Mouse (Mus musculus) intestine, embryonic 14.5 days (tissue): ENCODE data around the gene Il23a. TPM values are rescaled to one million over a fixed set of nuclear protein-coding genes. Genes with fewer than 3 reads are reported as not detected.

Source experiments
- ATAC-seq: fragments of 200-750 bp; cut with Nextera tagmentation; replicated peaks from 2 replicates; pipeline ENCODE4 v1.8.0; 2017; ENCODE audit warnings: low read depth, moderate number of reproducible peaks, moderate TSS enrichment, moderate library complexity; ENCODE audit not compliant: low FRiP score, low TSS enrichment
- DNase-seq: peaks from one replicate; pipeline ENCODE4 v3.0.0-alpha.2; 2018; ENCODE audit warnings: low spot score
- H3K27ac ChIP-seq: fragments of 300-500 bp; sonication (generic); 2 replicates; pipeline ENCODE4 v1.5.1; 2014; ENCODE audit warnings: low read depth, mild to moderate bottlenecking, control low read depth
- H3K27me3 ChIP-seq: fragments of 300-500 bp; sonication (generic); replicated peaks from 2 replicates; pipeline ENCODE4 v1.6.1; 2014; ENCODE audit warnings: low read length, control low read depth; ENCODE audit not compliant: control insufficient read depth, insufficient read depth
- H3K36me3 ChIP-seq: fragments of 300-500 bp; sonication (generic); 2 replicates; pipeline ENCODE4 v1.6.1; 2014; ENCODE audit warnings: low read length, control low read depth; ENCODE audit not compliant: control insufficient read depth, insufficient read depth
- H3K4me1 ChIP-seq: fragments of 300-500 bp; sonication (generic); replicated peaks from 2 replicates; pipeline ENCODE4 v1.6.1; 2014; ENCODE audit warnings: low read length, control low read depth, mixed read lengths; ENCODE audit not compliant: control insufficient read depth, insufficient read depth
- H3K4me2 ChIP-seq: fragments of 300-500 bp; sonication (generic); 2 replicates; pipeline ENCODE4 v1.6.1; 2014; ENCODE audit warnings: low read length
- H3K4me3 ChIP-seq: fragments of 300-500 bp; sonication (generic); 2 replicates; pipeline ENCODE4 v1.5.1; 2014; ENCODE audit warnings: low read depth, low read length, control low read depth, mixed read lengths
- H3K9ac ChIP-seq: fragments of 300-500 bp; sonication (generic); 2 replicates; pipeline ENCODE4 v1.6.1; 2014; ENCODE audit warnings: mild to moderate bottlenecking, low read length
- H3K9me3 ChIP-seq: fragments of 300-500 bp; sonication (generic); 2 replicates; pipeline ENCODE4 v1.6.1; 2016; ENCODE audit warnings: low read length, control low read depth; ENCODE audit not compliant: control insufficient read depth
- WGBS: fragments of 180-500 bp; shearing (Covaris S2); extraction: QIAGEN DNeasy Blood & Tissue Kit; methylation state at CpG from one replicate; pipeline ENCODE4 v1.1.7; 2014; 5-methylcytosine and 5-hydroxymethylcytosine counted together
- polyA plus RNA-seq: library from polyadenylated mRNA; unstranded; fragments of >200 nt; fragmentation: Nextera tagmentation; extraction: Ambion mirVana; gene quantifications from 2 replicates; pipeline ENCODE4 v1.2.1, GENCODE M21; 2014

Il23a gene
- 0.77 TPM in 2 replicates for polyA plus RNA-seq

- Histone ChIP-seq H3K9ac (no peak within 1 kb of the TSS), H3K4me2 (no peak within 1 kb of the TSS), H3K4me3 (no peak within 1 kb of the TSS), H3K27me3 (no peaks in the 10 kb centered on the region), H3K9me3 (no peaks in the 10 kb centered on the region), H3K4me1 (peaks cover 17% of the 10 kb centered on the region), H3K27ac (peak within 1 kb of the TSS; percentile 64), H3K36me3 (no peaks in the 10 kb centered on the region)
- ATAC-seq (no peak), DNase-seq (no peak)
- WGBS, result 76% methylated on average over 11 of the region's 11 CpGs
Measured at GRCm38 (mm10) chr10:128298702-128299171, at the start of gene Il23a. Gene Il23a, minus strand, starts transcription at chr10:128298752.

GRCm38 (mm10) chr10:128347541-128347940 is 49.0 kb upstream of the Il23a start:
- peaks cover 34% of the 10 kb centered on the region for H3K36me3 ChIP-seq
- H3K27ac ChIP-seq, result no peak overlapping the region
- no peak for ATAC-seq
- H3K27me3 ChIP-seq, result no peaks in the 10 kb centered on the region
- no peak overlapping the region for H3K4me3 ChIP-seq
- no peak for DNase-seq
- 85% methylated on average over 8 of the region's 8 CpGs for WGBS
- no peak overlapping the region for H3K4me2 ChIP-seq
- H3K9me3 ChIP-seq, result no peaks in the 10 kb centered on the region
- no peak overlapping the region for H3K9ac ChIP-seq
- H3K4me1 ChIP-seq, result peaks cover 14% of the 10 kb centered on the region

- Histone ChIP-seq H3K9ac (no peak overlapping the region), H3K4me3 (no peak overlapping the region), H3K27ac (peak overlapping the region; percentile 57), H3K9me3 (no peaks in the 10 kb centered on the region), H3K27me3 (no peaks in the 10 kb centered on the region), H3K4me1 (peaks cover 14% of the 10 kb centered on the region), H3K4me2 (peak overlapping the region; percentile 31), H3K36me3 (peaks cover 10% of the 10 kb centered on the region)
- 26% methylated on average over 7 of the region's 7 CpGs for WGBS
- DNase-seq, result peak; percentile 79
- ATAC-seq, result peak; percentile 62; the same call in 1 of the 2 replicates
Measured at GRCm38 (mm10) chr10:128344568-128345275, 46.2 kb upstream of the Il23a start.

GRCm38 (mm10) chr10:128343436-128343835 is 44.9 kb upstream of the Il23a start:
- H3K27me3 ChIP-seq, result no peaks in the 10 kb centered on the region
- no peak overlapping the region for H3K27ac ChIP-seq

GRCm38 (mm10) chr10:128340257-128340656 is 41.7 kb upstream of the Il23a start:
- H3K27ac ChIP-seq, result no peak overlapping the region
- H3K4me2 ChIP-seq, result no peak overlapping the region
- DNase-seq (no peak), ATAC-seq (no peak)
- H3K9ac ChIP-seq, result no peak overlapping the region
- no peaks in the 10 kb centered on the region for H3K27me3 ChIP-seq
- no peaks in the 10 kb centered on the region for H3K9me3 ChIP-seq
- H3K36me3 ChIP-seq, result peaks cover 5% of the 10 kb centered on the region
- H3K4me1 ChIP-seq, result peaks cover 26% of the 10 kb centered on the region
- WGBS, result 88% methylated on average over 2 of the region's 2 CpGs
- no peak overlapping the region for H3K4me3 ChIP-seq

More at GRCm38 (mm10) chr10:128343436-128343835, 44.9 kb upstream of the Il23a start:
- Histone ChIP-seq H3K4me3 (no peak overlapping the region), H3K4me1 (peaks cover 26% of the 10 kb centered on the region), H3K9me3 (no peaks in the 10 kb centered on the region), H3K9ac (no peak overlapping the region), H3K4me2 (no peak overlapping the region), H3K36me3 (peaks cover 5% of the 10 kb centered on the region)
- ATAC-seq (no peak), DNase-seq (no peak)
- WGBS, result 97% methylated on average over 1 of the region's 1 CpGs

- Histone ChIP-seq H3K9ac (no peak overlapping the region; the same call in 1 of the 2 replicates), H3K27ac (0 out of 2 replicates have a peak overlapping the region, but pooled peaks have one; percentile 92), H3K9me3 (no peaks in the 10 kb centered on the region), H3K36me3 (peaks cover 5% of the 10 kb centered on the region), H3K4me2 (peak overlapping the region; percentile 88), H3K27me3 (no peaks in the 10 kb centered on the region), H3K4me1 (peaks cover 15% of the 10 kb centered on the region), H3K4me3 (peak overlapping the region; percentile 97)
- no peak for ATAC-seq
- WGBS, result 77% methylated on average over 2 of the region's 2 CpGs
- no peak for DNase-seq
Measured at GRCm38 (mm10) chr10:128338948-128339347, 40.4 kb upstream of the Il23a start.

- 0 out of 2 replicates have a peak, but pooled peaks have one; percentile 13 for ATAC-seq
Measured at GRCm38 (mm10) chr10:128338415-128338814, 39.9 kb upstream of the Il23a start.

GRCm38 (mm10) chr10:128337306-128338181 is 39.0 kb upstream of the Il23a start, which contains the start of gene Cs:
Gene Cs, plus strand, starts transcription at chr10:128337734.
- no peaks in the 10 kb centered on the region for H3K9me3 ChIP-seq
- ATAC-seq (peak; percentile 96), DNase-seq (peak; percentile 98)
- H3K4me3 ChIP-seq, result peak within 1 kb of the TSS; percentile 97
- peak within 1 kb of the TSS; percentile 87 for H3K9ac ChIP-seq
- H3K4me2 ChIP-seq, result peak within 1 kb of the TSS; percentile 88
- peaks cover 5% of the 10 kb centered on the region for H3K36me3 ChIP-seq
- peaks cover 15% of the 10 kb centered on the region for H3K4me1 ChIP-seq
- peak within 1 kb of the TSS; percentile 92 for H3K27ac ChIP-seq
- 1% methylated on average over 58 of the region's 61 CpGs for WGBS
- H3K27me3 ChIP-seq, result no peaks in the 10 kb centered on the region

More at GRCm38 (mm10) chr10:128338415-128338814, 39.9 kb upstream of the Il23a start:
- Histone ChIP-seq H3K9me3 (no peaks in the 10 kb centered on the region), H3K4me3 (peak overlapping the region; percentile 97), H3K36me3 (peaks cover 5% of the 10 kb centered on the region), H3K4me2 (peak overlapping the region; percentile 88), H3K27ac (peak overlapping the region; percentile 92), H3K4me1 (peaks cover 15% of the 10 kb centered on the region), H3K27me3 (no peaks in the 10 kb centered on the region), H3K9ac (peak overlapping the region; percentile 87)
- no peak for DNase-seq
- WGBS, result 19% methylated on average over 5 of the region's 5 CpGs
